Mouse (Mus musculus) lung, embryonic 15.5 days (tissue): ENCODE data around the gene Fgfr2. TPM values are rescaled to one million over a fixed set of nuclear protein-coding genes. Genes with fewer than 3 reads are reported as not detected.

Experiments
- ATAC-seq: fragments of 200-750 bp; cut with Nextera tagmentation; 2 replicates; pipeline ENCODE4 v1.8.0; 2017; ENCODE audit warnings: moderate number of reproducible peaks, borderline replicate concordance; ENCODE audit not compliant: low FRiP score, low TSS enrichment; ENCODE audit errors: extremely low read depth
- H3K27ac ChIP-seq: fragments of 300-500 bp; sonication (generic); 2 replicates; pipeline ENCODE4 v1.5.1; 2015; ENCODE audit warnings: moderate library complexity, mild to moderate bottlenecking, inconsistent platforms
- H3K27me3 ChIP-seq: fragments of 300-500 bp; sonication (generic); 2 replicates; pipeline ENCODE4 v1.6.1; 2015; ENCODE audit warnings: inconsistent platforms
- H3K36me3 ChIP-seq: fragments of 300-500 bp; sonication (generic); 2 replicates; pipeline ENCODE4 v1.6.1; 2015; ENCODE audit warnings: inconsistent platforms
- H3K4me1 ChIP-seq: fragments of 300-500 bp; sonication (generic); 2 replicates; pipeline ENCODE4 v1.6.1; 2015; ENCODE audit warnings: inconsistent platforms
- H3K4me2 ChIP-seq: fragments of 300-500 bp; sonication (generic); 2 replicates; pipeline ENCODE4 v1.6.1; 2015; ENCODE audit warnings: inconsistent platforms, mild to moderate bottlenecking, moderate library complexity
- H3K4me3 ChIP-seq: fragments of 300-500 bp; sonication (generic); 2 replicates; pipeline ENCODE4 v1.5.1; 2015; ENCODE audit warnings: mild to moderate bottlenecking, inconsistent platforms
- H3K9ac ChIP-seq: fragments of 300-500 bp; sonication (generic); 2 replicates; pipeline ENCODE4 v1.6.1; 2015; ENCODE audit warnings: inconsistent platforms
- H3K9me3 ChIP-seq: fragments of 300-500 bp; sonication (generic); 2 replicates; pipeline ENCODE4 v1.6.1; 2016; ENCODE audit warnings: inconsistent platforms
- WGBS: fragments of 180-500 bp; shearing (Covaris S2); methylation state at CpG from one replicate; pipeline ENCODE4 v1.1.7; 2015; 5-methylcytosine and 5-hydroxymethylcytosine counted together
- polyA plus RNA-seq: library from polyadenylated mRNA; unstranded; fragments of >200 nt; fragmentation: Nextera tagmentation; extraction: Ambion mirVana; gene quantifications from 2 replicates; pipeline ENCODE4 v1.2.1, GENCODE M21; 2015

Fgfr2 gene
- polyA plus RNA-seq, 1 experiment from 2014 or later = 160 TPM

DNA sequence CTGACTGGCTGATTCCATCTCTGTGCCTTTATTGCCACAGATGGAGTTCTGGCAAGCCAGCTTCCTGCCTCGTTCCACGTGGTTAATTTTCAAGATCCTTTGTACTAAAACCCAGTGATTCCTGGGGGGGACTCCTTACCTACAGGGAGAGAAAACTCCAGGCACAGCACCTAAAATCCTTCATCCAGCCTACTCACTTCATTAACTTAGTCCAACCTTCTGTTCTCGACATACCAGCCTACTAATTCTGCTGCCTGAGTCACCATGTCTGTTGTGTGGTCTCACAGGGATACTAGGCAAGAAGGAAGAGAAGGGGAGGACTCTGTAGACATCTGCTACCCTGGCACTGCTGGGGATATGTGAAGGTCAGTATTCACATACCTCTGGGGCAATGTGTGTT, 1048.6 kb downstream of the Fgfr2 start:
- H3K9me3 ChIP-seq = no peaks in the 10 kb centered on the region
- no peaks in the 10 kb centered on the region for H3K36me3 ChIP-seq
- H3K4me2 ChIP-seq = no peak overlapping the region
- no peaks in the 10 kb centered on the region for H3K4me1 ChIP-seq
- no peak overlapping the region for H3K9ac ChIP-seq
- H3K27me3 ChIP-seq = no peaks in the 10 kb centered on the region
- H3K4me3 ChIP-seq = no peak overlapping the region
- no peak for ATAC-seq
- WGBS = 65% methylated on average over 3 of the region's 3 CpGs
- H3K27ac ChIP-seq = no peak overlapping the region

GRCm38 (mm10) chr7:132070877-132071625, 1052.1 kb downstream of the Fgfr2 start:
- no peak for ATAC-seq
- H3K27me3 ChIP-seq = no peaks in the 10 kb centered on the region
- 77% methylated on average over 6 of the region's 6 CpGs for WGBS
- H3K9ac ChIP-seq = no peak overlapping the region
- H3K27ac ChIP-seq = no peak overlapping the region
- H3K4me3 ChIP-seq = no peak overlapping the region
- no peak overlapping the region for H3K4me2 ChIP-seq
- H3K9me3 ChIP-seq = no peaks in the 10 kb centered on the region
- no peaks in the 10 kb centered on the region for H3K36me3 ChIP-seq
- no peaks in the 10 kb centered on the region for H3K4me1 ChIP-seq

- 65% methylated on average over 5 of the region's 5 CpGs for WGBS
Measured at GRCm38 (mm10) chr7:132067951-132068350, 1055.2 kb downstream of the Fgfr2 start.

GRCm38 (mm10) chr7:132067511-132067910, 1055.6 kb downstream of the Fgfr2 start:
- no peak for ATAC-seq
- H3K27me3 ChIP-seq = no peaks in the 10 kb centered on the region
- WGBS = 74% methylated on average over 5 of the region's 5 CpGs
- H3K9me3 ChIP-seq = no peaks in the 10 kb centered on the region
- H3K4me1 ChIP-seq = no peaks in the 10 kb centered on the region
- H3K4me3 ChIP-seq = no peak overlapping the region
- H3K9ac ChIP-seq = no peak overlapping the region
- no peak overlapping the region for H3K4me2 ChIP-seq
- H3K36me3 ChIP-seq = no peaks in the 10 kb centered on the region
- H3K27ac ChIP-seq = no peak overlapping the region

More at GRCm38 (mm10) chr7:132067951-132068350, 1055.2 kb downstream of the Fgfr2 start:
- Histone ChIP-seq H3K4me1 (no peaks in the 10 kb centered on the region), H3K4me3 (no peak overlapping the region), H3K4me2 (no peak overlapping the region), H3K27ac (no peak overlapping the region), H3K9ac (no peak overlapping the region), H3K27me3 (no peaks in the 10 kb centered on the region), H3K9me3 (no peaks in the 10 kb centered on the region), H3K36me3 (no peaks in the 10 kb centered on the region)
- no peak for ATAC-seq

DNA sequence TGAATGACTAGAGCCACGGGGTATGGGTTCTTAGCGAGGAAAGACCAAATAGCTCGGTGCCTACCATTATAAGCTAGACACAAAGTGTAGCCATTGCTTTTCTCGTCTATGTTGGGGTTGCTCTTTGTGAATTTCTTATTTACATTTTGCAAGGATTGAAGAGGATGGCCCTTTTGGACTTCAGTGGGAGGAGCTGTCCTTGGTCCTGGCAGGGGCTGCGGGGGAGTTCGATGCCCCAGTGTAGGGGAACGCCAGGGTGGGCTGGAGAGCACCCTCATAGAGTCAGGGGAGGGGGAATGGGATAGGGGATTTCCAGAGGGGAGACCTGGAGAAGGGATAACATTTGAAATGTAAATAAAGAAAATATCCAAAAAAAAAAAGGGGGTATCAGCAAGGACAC, 1063.0 kb downstream of the Fgfr2 start:
- no peaks in the 10 kb centered on the region for H3K27me3 ChIP-seq
- H3K9me3 ChIP-seq = no peaks in the 10 kb centered on the region
- no peak overlapping the region for H3K4me2 ChIP-seq
- no peak overlapping the region for H3K27ac ChIP-seq
- H3K4me3 ChIP-seq = no peak overlapping the region
- 62% methylated on average over 7 of the region's 7 CpGs for WGBS
- H3K4me1 ChIP-seq = no peaks in the 10 kb centered on the region
- H3K9ac ChIP-seq = no peak overlapping the region
- no peaks in the 10 kb centered on the region for H3K36me3 ChIP-seq
- no peak for ATAC-seq

DNA sequence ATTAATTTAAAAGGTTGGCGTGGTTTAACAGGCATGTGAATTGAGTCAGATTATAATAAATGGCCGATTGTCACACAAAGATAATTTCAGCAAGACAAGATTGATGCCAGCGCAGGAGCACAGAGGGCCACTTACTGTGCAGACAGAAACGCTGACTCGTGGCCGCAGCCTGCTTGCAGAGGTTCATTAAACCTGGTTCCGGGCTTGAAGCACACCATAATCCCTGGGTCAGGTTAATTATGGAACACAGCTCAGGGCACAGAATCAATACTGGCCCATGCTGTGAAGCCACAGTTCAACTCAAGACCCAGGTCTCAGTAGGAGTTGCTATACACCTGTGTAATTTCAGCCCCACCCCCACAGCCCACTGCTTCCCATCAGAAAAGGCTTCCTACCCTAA, 1066.6 kb downstream of the Fgfr2 start:
- Histone ChIP-seq H3K4me1 (no peaks in the 10 kb centered on the region), H3K9me3 (no peaks in the 10 kb centered on the region), H3K27me3 (no peaks in the 10 kb centered on the region), H3K9ac (no peak overlapping the region), H3K4me3 (no peak overlapping the region), H3K27ac (no peak overlapping the region), H3K36me3 (no peaks in the 10 kb centered on the region), H3K4me2 (no peak overlapping the region)
- ATAC-seq = no peak
- WGBS = 70% methylated on average over 7 of the region's 7 CpGs

- WGBS = 33% methylated on average over 2 of the region's 4 CpGs
- H3K9me3 ChIP-seq = no peaks in the 10 kb centered on the region
Measured at GRCm38 (mm10) chr7:132046662-132047061, 1076.5 kb downstream of the Fgfr2 start.

GRCm38 (mm10) chr7:132031940-132032531, 1091.1 kb downstream of the Fgfr2 start:
- no peak overlapping the region for H3K27ac ChIP-seq
- H3K27me3 ChIP-seq = no peaks in the 10 kb centered on the region
- no peak overlapping the region for H3K9ac ChIP-seq
- no peaks in the 10 kb centered on the region for H3K9me3 ChIP-seq
- no peak overlapping the region for H3K4me2 ChIP-seq
- H3K4me1 ChIP-seq = no peaks in the 10 kb centered on the region
- H3K4me3 ChIP-seq = no peak overlapping the region
- ATAC-seq = no peak
- H3K36me3 ChIP-seq = no peaks in the 10 kb centered on the region
- 47% methylated on average over 6 of the region's 6 CpGs for WGBS

More at GRCm38 (mm10) chr7:132046662-132047061, 1076.5 kb downstream of the Fgfr2 start:
- no peak overlapping the region for H3K4me3 ChIP-seq
- H3K27me3 ChIP-seq = no peaks in the 10 kb centered on the region
- H3K9ac ChIP-seq = no peak overlapping the region
- ATAC-seq = no peak
- H3K27ac ChIP-seq = no peak overlapping the region
- H3K4me1 ChIP-seq = no peaks in the 10 kb centered on the region
- no peaks in the 10 kb centered on the region for H3K36me3 ChIP-seq
- H3K4me2 ChIP-seq = no peak overlapping the region

GRCm38 (mm10) chr7:132026671-132027070, 1096.5 kb downstream of the Fgfr2 start:
- no peak overlapping the region for H3K27ac ChIP-seq
- WGBS = 38% methylated on average over 6 of the region's 6 CpGs
- no peak for ATAC-seq
- H3K4me3 ChIP-seq = no peak overlapping the region
- H3K27me3 ChIP-seq = no peaks in the 10 kb centered on the region
- H3K9ac ChIP-seq = no peak overlapping the region
- no peak overlapping the region for H3K4me2 ChIP-seq
- no peaks in the 10 kb centered on the region for H3K4me1 ChIP-seq
- no peaks in the 10 kb centered on the region for H3K36me3 ChIP-seq
- H3K9me3 ChIP-seq = no peaks in the 10 kb centered on the region

GRCm38 (mm10) chr7:132025591-132025990, 1097.6 kb downstream of the Fgfr2 start:
- ATAC-seq = no peak
- no peaks in the 10 kb centered on the region for H3K27me3 ChIP-seq
- 62% methylated on average over 6 of the region's 6 CpGs for WGBS
- no peaks in the 10 kb centered on the region for H3K4me1 ChIP-seq
- no peaks in the 10 kb centered on the region for H3K9me3 ChIP-seq
- H3K4me2 ChIP-seq = no peak overlapping the region
- H3K4me3 ChIP-seq = no peak overlapping the region
- H3K9ac ChIP-seq = no peak overlapping the region
- no peaks in the 10 kb centered on the region for H3K36me3 ChIP-seq
- no peak overlapping the region for H3K27ac ChIP-seq

- H3K9me3 ChIP-seq = no peaks in the 10 kb centered on the region
- H3K36me3 ChIP-seq = no peaks in the 10 kb centered on the region
- no peak overlapping the region for H3K4me2 ChIP-seq
- H3K27me3 ChIP-seq = no peaks in the 10 kb centered on the region
- no peak overlapping the region for H3K9ac ChIP-seq
- no peak overlapping the region for H3K27ac ChIP-seq
- no peak overlapping the region for H3K4me3 ChIP-seq
- 80% methylated on average over 3 of the region's 3 CpGs for WGBS
- H3K4me1 ChIP-seq = no peaks in the 10 kb centered on the region
- ATAC-seq = no peak
Measured at GRCm38 (mm10) chr7:132015933-132016332, 1107.2 kb downstream of the Fgfr2 start.

- no peaks in the 10 kb centered on the region for H3K4me1 ChIP-seq
- H3K9ac ChIP-seq = no peak overlapping the region
- H3K4me3 ChIP-seq = no peak overlapping the region
- ATAC-seq = no peak
- H3K4me2 ChIP-seq = no peak overlapping the region
- no peak overlapping the region for H3K27ac ChIP-seq
- 8% methylated on average over 3 of the region's 3 CpGs for WGBS
- no peaks in the 10 kb centered on the region for H3K9me3 ChIP-seq
- no peaks in the 10 kb centered on the region for H3K27me3 ChIP-seq
- no peaks in the 10 kb centered on the region for H3K36me3 ChIP-seq
Measured at GRCm38 (mm10) chr7:132015193-132015592, 1108.0 kb downstream of the Fgfr2 start.
